Mouse (Mus musculus): Measurements from ENCODE around the gene Coa3. TPM values are rescaled to one million over a fixed set of nuclear protein-coding genes. Genes with fewer than 3 reads are reported as not detected.
"Not testable (repeated sequence)": the region's sequence is repeated elsewhere in the genome, so short reads cannot be mapped to it uniquely, and the experiment has no call there.

Coa3 gene
- 10 to 100 TPM; 69.2 to 75.4 TPM for total RNA-seq (2021)
- long read RNA-seq, experiment 1, transcript Coa3-201 (2 exons, 886 nt): major isoform, 161 of 170 reads
- long read RNA-seq, experiment 1, partial matches to known transcripts: 0 of 170 reads
- long read RNA-seq, experiment 1, other reads (novel, unspliced or antisense): 9 of 170 reads
- long read RNA-seq, experiment 2, transcript Coa3-201 (2 exons, 886 nt): major isoform, 79 of 83 reads
- long read RNA-seq, experiment 2, partial matches to known transcripts: 0 of 83 reads
- long read RNA-seq, experiment 2, other reads (novel, unspliced or antisense): 4 of 83 reads

- DNase-seq: peak; percentile 89 to 90
Measured at GRCm38 (mm10) chr11:101278223-101279192, at the start of gene Coa3, which contains the start of gene Cntd1. TSS of gene Coa3 (minus strand) at chr11:101279114. TSS of gene Cntd1 (plus strand) at chr11:101279012.

- DNase-seq: no peak
Measured at GRCm38 (mm10) chr11:101327311-101327710, 48.4 kb upstream of the Coa3 start.

DNA sequence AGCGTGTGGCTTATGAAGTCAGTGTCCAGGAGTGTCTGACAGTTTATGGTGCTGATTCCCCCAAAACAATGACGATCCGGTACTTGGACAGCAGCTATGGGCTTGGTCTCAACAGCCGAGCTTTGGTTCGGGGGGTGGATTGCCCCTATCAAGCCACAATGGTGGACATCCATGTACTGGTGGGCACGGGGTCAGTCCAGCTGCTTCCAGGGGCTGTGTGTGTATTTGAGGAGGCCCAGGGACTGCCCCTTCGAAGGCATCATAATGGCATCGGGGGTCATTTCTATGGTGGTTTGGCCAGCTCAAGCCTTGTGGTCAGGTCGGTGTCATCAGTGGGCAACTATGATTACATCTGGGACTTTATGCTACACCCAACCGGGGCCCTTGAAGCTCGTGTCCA lies 47.2 kb upstream of the Coa3 start:
- DNase-seq: no peak

DNA sequence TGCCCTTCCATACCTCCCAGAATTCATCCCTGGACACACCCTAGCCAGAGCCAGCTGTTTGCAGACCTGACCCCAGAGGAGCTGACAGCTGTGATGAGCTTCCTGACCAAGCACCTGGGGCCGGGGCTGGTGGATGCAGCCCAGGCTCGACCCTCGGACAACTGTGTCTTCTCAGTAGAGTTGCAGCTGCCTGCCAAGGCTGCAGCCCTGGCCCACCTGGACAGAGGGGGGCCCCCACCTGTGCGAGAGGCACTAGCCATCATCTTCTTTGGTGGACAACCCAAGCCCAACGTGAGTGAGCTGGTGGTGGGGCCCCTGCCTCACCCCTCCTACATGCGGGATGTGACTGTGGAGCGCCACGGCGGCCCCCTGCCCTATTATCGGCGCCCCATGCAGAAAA lies 46.3 kb upstream of the Coa3 start:
- not testable (repeated sequence) for DNase-seq

DNA sequence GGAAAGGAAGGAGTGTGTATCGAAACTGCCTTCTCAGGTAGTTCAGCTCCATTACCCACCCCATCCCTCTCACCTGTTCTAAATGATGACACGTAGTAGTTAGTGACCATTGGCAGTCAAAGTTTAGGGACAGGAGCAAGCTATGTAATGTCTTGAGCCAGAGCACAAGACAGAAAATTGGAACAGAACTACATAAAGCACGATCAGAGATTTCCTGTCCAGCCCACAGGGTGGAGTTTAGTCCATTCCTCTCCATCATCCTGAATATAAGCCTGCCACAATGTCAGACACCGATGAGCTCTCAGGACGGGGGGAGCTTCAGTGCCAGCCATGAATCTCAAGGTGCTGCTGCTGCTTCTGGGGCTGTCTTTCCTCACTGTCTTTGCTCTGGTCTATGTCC lies 45.8 kb upstream of the Coa3 start, which contains the start of gene Aoc2:
Aoc2 (plus strand) TSS at position 301 of the 400 bp plus-strand sequence.
- no peak for DNase-seq

DNA sequence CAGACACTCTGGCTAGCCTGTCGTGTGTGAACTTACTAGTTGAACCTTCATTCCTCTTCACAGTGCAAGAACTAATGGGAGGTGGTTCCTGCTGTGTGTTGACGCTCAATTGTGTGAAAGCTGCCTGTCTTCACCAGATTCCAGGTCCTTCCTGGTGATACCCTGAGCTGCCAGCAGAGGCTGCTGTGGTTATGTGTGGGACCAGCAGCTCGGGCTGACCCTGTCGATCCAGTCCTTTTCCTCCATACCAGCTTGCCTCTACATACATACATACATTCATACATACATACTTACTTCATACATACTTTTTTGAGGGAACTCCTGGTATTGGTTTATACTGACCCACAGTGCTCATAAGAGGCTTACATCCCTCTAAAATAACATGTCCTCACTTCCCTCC lies 44.7 kb upstream of the Coa3 start:
- peak; percentile 73 to 84 for DNase-seq

DNA sequence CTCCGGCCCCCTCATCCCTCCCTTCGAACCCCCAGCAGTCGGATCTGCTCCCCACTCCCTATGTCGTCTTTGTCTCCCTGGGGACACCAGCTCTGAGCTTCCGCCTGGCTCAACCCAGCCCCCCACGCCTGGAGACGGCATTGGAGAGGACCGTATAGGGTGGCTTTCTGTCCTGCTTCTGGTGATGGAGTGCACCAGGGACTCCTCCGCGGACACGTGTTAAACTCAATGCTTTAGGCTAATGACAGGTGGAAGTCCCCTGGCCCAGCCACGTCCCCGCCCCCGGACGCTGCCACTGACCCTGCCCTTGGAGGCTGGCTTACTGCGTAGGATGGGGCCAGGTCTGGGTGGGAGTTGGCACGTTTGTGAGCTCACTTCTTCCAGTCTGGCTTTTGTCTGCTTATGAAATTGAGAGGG lies 37.6 kb upstream of the Coa3 start:
- DNase-seq: peak; percentile 43 to 57

DNA sequence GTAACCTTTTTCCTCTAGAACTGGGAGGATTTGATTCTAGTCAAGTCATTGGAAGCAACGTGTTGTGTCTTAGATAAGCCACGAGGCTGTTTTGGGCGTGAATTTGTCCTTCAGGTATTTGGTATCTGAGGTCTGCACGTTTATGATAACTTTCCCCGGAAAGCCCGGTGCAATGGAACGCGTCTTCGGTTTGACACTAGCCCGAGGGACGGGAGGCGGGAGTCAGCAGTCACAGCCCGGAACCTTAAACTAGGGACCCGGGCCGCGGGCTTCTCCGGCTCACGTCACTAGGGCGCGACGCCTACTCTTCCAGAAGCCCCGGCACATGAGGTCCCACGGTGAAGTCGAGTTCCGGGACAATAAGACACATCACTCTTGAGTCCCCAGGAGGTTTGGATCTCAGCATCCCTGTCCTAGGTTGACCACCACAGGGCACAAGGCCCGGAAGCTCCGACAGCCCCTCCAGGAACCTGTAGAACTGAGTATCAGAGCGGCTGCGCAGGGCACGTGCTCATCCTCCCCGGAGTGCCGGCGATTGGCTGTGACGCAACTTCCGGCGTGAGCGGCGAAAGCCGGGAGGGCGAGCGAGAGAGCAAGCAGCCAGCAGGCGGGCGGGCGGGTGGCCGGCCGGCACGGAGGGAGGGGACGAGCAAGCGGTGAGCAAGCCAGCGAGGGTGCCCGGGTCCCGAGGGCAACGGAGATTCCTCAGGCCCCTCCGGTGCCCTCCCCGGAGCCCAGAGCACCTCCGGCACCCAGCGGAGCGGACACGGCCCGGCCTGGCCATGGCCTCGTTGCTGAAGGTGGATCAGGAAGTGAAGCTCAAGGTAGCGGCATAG lies 37.0 kb upstream of the Coa3 start, which contains the start of gene Psme3:
Psme3 (plus strand) TSS at position 549 of the 836 bp plus-strand sequence.
- peak; percentile 95 to 96 for DNase-seq

DNA sequence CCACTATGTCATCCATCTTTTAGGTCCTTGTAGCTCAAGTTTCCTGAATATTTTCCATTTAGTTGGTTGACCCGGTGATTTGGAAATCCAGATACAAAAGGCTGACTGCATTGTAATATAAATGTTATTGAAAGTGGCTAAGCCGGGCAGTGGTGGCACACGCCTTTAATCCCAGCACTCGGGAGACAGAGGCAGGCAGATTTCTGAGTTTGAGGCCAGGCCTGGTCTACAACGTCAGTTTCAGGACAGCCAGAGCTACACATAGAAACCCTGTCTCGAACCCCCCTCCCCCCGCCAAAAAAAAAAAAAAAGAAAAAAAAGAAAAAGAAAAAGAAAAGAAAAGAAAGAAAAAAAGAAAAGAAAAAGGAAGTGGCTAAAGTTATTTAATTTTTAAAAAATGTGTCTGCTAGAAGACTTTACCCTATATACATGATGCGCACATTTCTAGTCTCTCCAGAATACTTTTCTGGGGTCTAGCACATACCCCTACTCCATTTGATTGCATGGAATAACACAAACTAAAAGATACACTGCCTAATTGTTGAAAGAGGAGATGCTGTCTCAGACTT lies 36.3 kb upstream of the Coa3 start:
- DNase-seq: no peak

DNA sequence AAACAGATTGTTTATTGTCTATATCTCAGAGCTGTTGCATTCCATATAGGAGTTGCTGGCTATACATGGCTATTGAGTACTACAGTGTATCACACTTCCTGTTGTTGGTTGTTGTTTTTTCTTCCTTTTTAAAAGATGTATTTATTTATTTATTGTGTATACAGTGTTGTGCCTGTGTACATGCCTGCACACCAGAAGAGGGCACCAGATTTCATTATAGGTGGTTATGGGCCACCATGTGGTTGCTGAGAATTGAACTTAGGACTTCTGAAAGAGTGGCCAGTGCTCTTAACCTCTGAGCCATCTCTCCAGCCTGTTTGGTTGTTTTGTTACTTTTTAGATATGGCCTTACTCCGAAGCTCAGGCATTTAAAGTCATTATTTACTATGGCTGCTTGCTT lies 35.7 kb upstream of the Coa3 start:
- DNase-seq: no peak

GRCm38 (mm10) chr11:101312150-101312549 lies 33.2 kb upstream of the Coa3 start:
- no peak for DNase-seq

DNA sequence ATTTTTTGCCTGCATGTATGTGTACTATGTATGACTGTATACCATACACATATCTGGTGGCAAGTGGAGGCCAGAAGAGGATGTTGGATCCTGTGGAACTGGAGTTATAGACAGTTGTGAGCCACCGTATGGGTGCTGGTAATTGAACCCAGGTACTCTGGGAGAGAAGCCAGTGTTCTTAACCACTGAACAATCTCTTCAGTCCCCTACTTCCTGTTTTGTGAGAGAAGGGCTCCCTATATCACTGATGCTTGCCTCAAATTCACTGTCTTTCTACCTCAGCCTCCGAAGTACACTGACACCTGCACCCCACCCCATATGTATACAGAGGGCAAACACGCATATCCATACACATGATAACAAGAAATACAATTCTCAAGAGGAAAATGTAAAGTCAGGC lies 32.2 kb upstream of the Coa3 start:
- DNase-seq: no peak

DNA sequence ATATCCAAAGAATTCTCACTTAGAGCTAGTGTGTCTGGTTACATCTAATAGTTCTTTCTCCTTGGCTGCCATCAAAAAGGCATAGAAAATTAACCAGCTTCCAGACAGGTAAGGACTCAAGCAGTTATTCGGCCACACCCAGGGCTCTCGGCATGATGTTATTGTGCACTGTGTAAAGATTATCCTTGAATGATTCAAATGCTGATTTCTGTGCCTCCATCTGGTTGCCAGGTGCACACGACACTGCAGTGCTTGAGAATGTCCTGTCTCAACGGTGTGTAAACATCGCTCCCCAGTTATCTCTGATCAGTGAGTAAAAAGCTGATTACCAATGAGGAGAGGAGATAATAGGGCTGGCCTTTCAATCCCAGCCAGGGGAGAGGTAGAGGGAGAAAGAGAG lies 28.8 kb upstream of the Coa3 start:
- DNase-seq: no peak

GRCm38 (mm10) chr11:101302004-101302798 lies 23.3 kb upstream of the Coa3 start, which contains the start of gene Becn1:
TSS of gene Becn1 (minus strand) at chr11:101302286.
- DNase-seq: peak; percentile 98

DNA sequence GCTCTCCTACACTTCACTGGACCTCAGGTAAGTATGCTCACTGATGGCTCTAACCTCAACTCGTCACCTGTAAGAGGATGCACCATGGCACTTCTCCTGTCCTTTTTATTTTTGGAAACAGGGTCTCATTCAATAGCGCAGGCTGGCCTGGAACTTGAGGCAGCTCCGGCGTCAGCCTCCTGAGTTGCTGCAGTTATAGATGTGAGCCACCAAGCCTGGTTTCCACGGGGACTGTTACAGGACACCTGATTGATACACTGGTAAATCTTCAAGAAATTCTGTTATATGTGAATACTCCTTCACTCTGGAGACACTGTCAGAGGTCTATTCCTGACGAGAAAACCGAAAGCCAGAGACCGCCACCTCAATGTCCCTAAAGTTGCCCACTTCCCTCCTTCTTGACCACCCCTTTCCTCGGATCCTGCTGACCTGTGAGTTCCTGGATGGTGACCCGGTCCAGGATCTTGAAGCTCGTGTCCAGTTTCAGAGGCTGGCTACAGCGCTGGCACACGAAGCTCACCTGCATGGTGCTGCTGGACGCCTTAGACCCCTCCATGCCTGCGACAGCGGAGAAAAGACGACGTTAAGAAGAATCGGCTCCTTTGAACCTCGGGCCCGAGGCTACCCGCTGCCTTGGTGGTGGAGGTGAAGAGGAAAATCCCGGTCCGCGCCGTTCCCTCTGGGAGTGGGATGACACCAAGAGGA lies 22.5 kb upstream of the Coa3 start:
- no peak for DNase-seq

GRCm38 (mm10) chr11:101300881-101301280 lies 22.0 kb upstream of the Coa3 start:
- DNase-seq: no peak

GRCm38 (mm10) chr11:101295191-101295590 lies 16.3 kb upstream of the Coa3 start:
- DNase-seq: no peak

DNA sequence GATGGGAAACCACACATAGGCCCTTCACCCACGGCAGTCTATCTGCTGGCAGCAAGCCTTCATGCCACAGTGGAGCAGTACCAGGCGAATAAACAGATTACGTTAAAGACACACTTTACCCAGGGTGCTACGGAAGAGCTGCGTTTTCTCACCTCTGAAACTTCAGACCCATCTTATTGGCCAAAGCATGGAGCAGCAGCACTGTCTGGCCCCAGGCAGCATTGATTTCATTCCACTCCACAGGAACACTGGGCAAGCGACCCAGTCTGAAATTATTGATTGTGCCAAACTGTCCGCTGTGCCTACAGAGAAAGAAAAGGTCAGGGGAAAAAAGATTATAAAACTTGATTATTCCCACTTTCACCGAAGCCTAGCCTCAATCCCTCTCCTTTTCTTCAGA lies 12.3 kb upstream of the Coa3 start:
- DNase-seq: no peak

DNA sequence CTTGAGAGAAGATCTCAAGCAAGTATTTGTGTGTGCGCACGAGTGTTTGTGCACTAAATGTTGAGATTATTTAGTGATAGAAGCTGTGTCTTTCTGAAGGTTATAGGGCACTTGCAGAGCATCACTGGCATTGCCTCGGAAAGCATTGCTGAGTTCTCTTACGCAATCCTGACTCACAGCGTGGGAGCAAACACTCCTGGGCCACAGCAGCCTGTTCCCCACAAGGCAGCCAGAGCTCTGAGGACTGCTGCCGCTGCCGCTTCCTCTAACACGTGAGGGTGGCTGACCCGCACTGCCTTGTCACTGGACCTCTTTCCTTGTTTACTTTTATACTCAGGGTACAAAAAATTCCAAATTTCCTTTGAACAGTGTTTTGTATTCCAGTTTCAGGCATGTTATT lies 8.4 kb upstream of the Coa3 start:
- peak; percentile 74 to 80 for DNase-seq

- no peak for DNase-seq
Measured at GRCm38 (mm10) chr11:101283805-101284204, 4.9 kb upstream of the Coa3 start.
